Mouse (Mus musculus) lung, postnatal 36 days (tissue): ENCODE measurements around the gene Per1.

Experiments used
- DNase-seq: peaks from one replicate; pipeline ENCODE4 v3.0.0; 2022; ENCODE audit warnings: mixed read lengths

Gene Per1

GRCm38 (mm10) chr11:69094697-69095429, at the start of gene Per1:
Gene Per1, plus strand, starts transcription at chr11:69095217.
- DNase-seq = peak; percentile 100

GRCm38 (mm10) chr11:69045531-69046394, 49.3 kb upstream of the Per1 start, which contains the start of gene Aurkb:
Gene Aurkb, plus strand, starts transcription at chr11:69045647.
- DNase-seq = peak; percentile 91

- DNase-seq = no peak
These were observed 48.6 kb upstream of the Per1 start for GRCm38 (mm10) chr11:69046395-69046774.

GRCm38 (mm10) chr11:69047592-69047991, 47.4 kb upstream of the Per1 start:
- DNase-seq = no peak

- DNase-seq = no peak
These were observed 46.9 kb upstream of the Per1 start for GRCm38 (mm10) chr11:69048151-69048550.

GRCm38 (mm10) chr11:69050748-69051147, 44.3 kb upstream of the Per1 start:
- no peak for DNase-seq

- DNase-seq = no peak
These were observed 43.2 kb upstream of the Per1 start for GRCm38 (mm10) chr11:69051771-69052170.

- DNase-seq = no peak
These were observed 42.1 kb upstream of the Per1 start for GRCm38 (mm10) chr11:69052824-69053421.

GRCm38 (mm10) chr11:69053848-69054247, 41.2 kb upstream of the Per1 start:
- no peak for DNase-seq

- no peak for DNase-seq
These were observed 36.8 kb upstream of the Per1 start for GRCm38 (mm10) chr11:69058265-69058664.

- no peak for DNase-seq
These were observed 36.2 kb upstream of the Per1 start for GRCm38 (mm10) chr11:69058729-69059356.

- DNase-seq = peak; percentile 98
These were observed 35.6 kb upstream of the Per1 start, which contains the start of gene Borcs6 for GRCm38 (mm10) chr11:69059357-69059974. Gene Borcs6, plus strand, starts transcription at chr11:69059717.

GRCm38 (mm10) chr11:69059975-69060411, 35.0 kb upstream of the Per1 start:
- no peak for DNase-seq

- DNase-seq = no peak
These were observed 34.4 kb upstream of the Per1 start for GRCm38 (mm10) chr11:69060448-69061254.

GRCm38 (mm10) chr11:69061255-69061912, 33.6 kb upstream of the Per1 start:
- DNase-seq = no peak

GRCm38 (mm10) chr11:69062194-69062760, 32.7 kb upstream of the Per1 start:
- peak; percentile 92 for DNase-seq

GRCm38 (mm10) chr11:69062761-69063224, 32.2 kb upstream of the Per1 start:
- DNase-seq = peak; percentile 99

GRCm38 (mm10) chr11:69063413-69064201, 31.4 kb upstream of the Per1 start:
- DNase-seq = peak; percentile 77
